In the genomic region with DNA sequence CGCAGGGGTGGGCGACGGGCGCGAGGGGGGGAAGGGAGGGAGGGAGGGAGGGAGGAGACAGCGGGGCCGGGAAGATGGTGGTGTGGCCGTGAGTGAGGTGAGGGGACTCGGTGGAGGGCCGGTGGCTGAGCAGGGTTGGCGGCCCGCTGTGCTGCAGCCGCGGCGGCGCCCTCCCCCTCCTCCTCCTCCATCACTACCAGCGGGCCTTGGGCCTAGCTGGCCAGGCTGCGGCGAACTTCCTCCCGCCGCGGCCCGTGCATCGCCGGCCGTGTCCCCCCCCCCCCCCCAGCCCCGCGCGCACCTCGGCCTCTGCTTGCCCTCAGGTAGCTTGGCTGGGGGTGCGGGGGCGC, we compare ENCODE assay signal across 8 mouse cellular contexts. TPM values are rescaled to one million over a fixed set of nuclear protein-coding genes. Genes with fewer than 3 reads are reported as not detected.
DNase-seq lines count a peak whose midpoint lies in the region; ATAC-seq lines count a peak whose summit lies in the region.

No protein-coding gene starts in this region.

- WGBS in heart, embryonic 15.5 days, result 0% methylated on average over 14 of the region's 32 CpGs
- WGBS in midbrain, embryonic 10.5 days, result 0% methylated on average over 7 of the region's 32 CpGs
- WGBS in stomach, embryonic 16.5 days, result 0% methylated on average over 9 of the region's 32 CpGs

- H3K27me3 ChIP-seq in heart, embryonic 15.5 days, result no peaks in the 10 kb centered on the region
- no peaks in the 10 kb centered on the region for H3K27me3 ChIP-seq in midbrain, embryonic 10.5 days (ENCODE audit: low read depth, poor library complexity, severe bottlenecking)
- H3K27me3 ChIP-seq in stomach, embryonic 16.5 days (ENCODE audit: control insufficient read depth, insufficient read depth, low read length), result no peaks in the 10 kb centered on the region

- H3K36me3 ChIP-seq in heart, embryonic 15.5 days, result peaks cover 12% of the 10 kb centered on the region
- H3K36me3 ChIP-seq in midbrain, embryonic 10.5 days, result peaks cover 39% of the 10 kb centered on the region
- peaks cover 8% of the 10 kb centered on the region; the same call in 1 of the 2 replicates for H3K36me3 ChIP-seq in stomach, embryonic 16.5 days (ENCODE audit: control insufficient read depth, insufficient read depth, low read length)

- peak; percentile 45 to 50 for DNase-seq in lung, adult 18-20 months
- no peak for DNase-seq in lung, postnatal 25 days (ENCODE audit: low spot score)
- DNase-seq in kidney, postnatal 25 days, result peak; percentile 64 to 83
- DNase-seq in midbrain, embryonic 10.5 days (ENCODE audit: low spot score), result no peak
- no peak for DNase-seq in Muller cell, postnatal 12 days (ENCODE audit: inconsistent ontology term)

- peak overlapping the region; percentile 75 for H3K27ac ChIP-seq in brown adipose tissue, adult 24 weeks (replicated peaks; ENCODE audit: low read depth, low read length)
- H3K27ac ChIP-seq in heart, embryonic 15.5 days, result peak overlapping the region; percentile 95
- peak overlapping the region; percentile 100 for H3K27ac ChIP-seq in midbrain, embryonic 10.5 days (replicated peaks)
- H3K27ac ChIP-seq in stomach, embryonic 16.5 days (ENCODE audit: low read length), result peak overlapping the region; percentile 99

- peaks cover 14% of the 10 kb centered on the region for H3K4me1 ChIP-seq in brown adipose tissue, adult 24 weeks (ENCODE audit: control insufficient read depth, insufficient read depth, insufficient read length, low read length)
- peaks cover 50% of the 10 kb centered on the region for H3K4me1 ChIP-seq in heart, embryonic 15.5 days (replicated peaks)
- peaks cover 66% of the 10 kb centered on the region for H3K4me1 ChIP-seq in midbrain, embryonic 10.5 days
- H3K4me1 ChIP-seq in stomach, embryonic 16.5 days (ENCODE audit: control insufficient read depth, insufficient read depth, low read length), result peaks cover 47% of the 10 kb centered on the region

- peak overlapping the region; percentile 83 for H3K4me2 ChIP-seq in heart, embryonic 15.5 days
- H3K4me2 ChIP-seq in stomach, embryonic 16.5 days (ENCODE audit: low read depth, low read length), result peak overlapping the region; percentile 96

- H3K9ac ChIP-seq in heart, embryonic 15.5 days, result peak overlapping the region; percentile 92
- peak overlapping the region; percentile 94 for H3K9ac ChIP-seq in stomach, embryonic 16.5 days (ENCODE audit: low read length)

- H3K4me3 ChIP-seq in brown adipose tissue, adult 24 weeks (ENCODE audit: insufficient read depth, low read depth, low read length), result peak overlapping the region; percentile 86
- H3K4me3 ChIP-seq in heart, embryonic 15.5 days, result peak overlapping the region; percentile 70
- peak overlapping the region; percentile 95 for H3K4me3 ChIP-seq in midbrain, embryonic 10.5 days
- H3K4me3 ChIP-seq in stomach, embryonic 16.5 days (replicated peaks; ENCODE audit: low read length), result peak overlapping the region; percentile 84

- ATAC-seq in heart, embryonic 15.5 days (replicated peaks; ENCODE audit: insufficient number of reproducible peaks, insufficient read depth, low FRiP score, low read depth), result no peak; the same call in none of the 2 replicates
- peak; percentile 20 for ATAC-seq in stomach, embryonic 16.5 days (ENCODE audit: insufficient read depth, low FRiP score)

- H3K9me3 ChIP-seq in heart, embryonic 15.5 days (replicated peaks), result no peaks in the 10 kb centered on the region
- no peaks in the 10 kb centered on the region for H3K9me3 ChIP-seq in midbrain, embryonic 10.5 days (replicated peaks)
- H3K9me3 ChIP-seq in stomach, embryonic 16.5 days (replicated peaks; ENCODE audit: control insufficient read depth, low read length), result no peaks in the 10 kb centered on the region

RNA-seq across cellular contexts. Expression of a gene that starts 2.4 kb away (rescaled TPM):
- 24.0 and 34.1 TPM in 2 replicates for polyA plus RNA-seq in brown adipose tissue, adult 24 weeks (2012; ENCODE audit: insufficient read depth, insufficient read length, missing spikeins)
- 41.5 and 42.5 TPM in 2 replicates for polyA plus RNA-seq in heart, embryonic 15.5 days (2015; fragmentation: Nextera tagmentation; extraction: Ambion mirVana)
- 70.7 and 72.9 TPM in 2 replicates for polyA plus RNA-seq in midbrain, embryonic 10.5 days (2016; fragmentation: Nextera tagmentation; extraction: Ambion mirVana)
- polyA plus RNA-seq in stomach, embryonic 16.5 days (2015; fragmentation: Nextera tagmentation; extraction: Ambion mirVana), result 37.9 and 44.6 TPM in 2 replicates

RNA-seq across cellular contexts. Expression of a gene that starts 59.5 kb away (rescaled TPM):
- polyA plus RNA-seq in brown adipose tissue, adult 24 weeks (2012; ENCODE audit: insufficient read depth, insufficient read length, missing spikeins), result not detected in 2 replicates
- polyA plus RNA-seq in heart, embryonic 15.5 days (2015; fragmentation: Nextera tagmentation; extraction: Ambion mirVana), result 0.72 and 2.0 TPM in 2 replicates
- polyA plus RNA-seq in midbrain, embryonic 10.5 days (2016; fragmentation: Nextera tagmentation; extraction: Ambion mirVana), result 0.25 and 0.35 TPM in 2 replicates
- polyA plus RNA-seq in stomach, embryonic 16.5 days (2015; fragmentation: Nextera tagmentation; extraction: Ambion mirVana), result 6.8 and 7.8 TPM in 2 replicates

Comparison
In these comparisons a context has a peak if more than half of its experiments do, and no peak if none do; other contexts are left out.
1. DNase-seq: peak in lung, adult 18-20 months (2 of 2) and kidney, postnatal 25 days (2 of 2); none in lung, postnatal 25 days (single experiment), midbrain, embryonic 10.5 days (single experiment) and Muller cell, postnatal 12 days (single experiment).
2. Peak in every context shown above with its lines, with median percentiles within 50 percentile points of each other: H3K27ac ChIP-seq and H3K4me3 ChIP-seq.